Mouse (Mus musculus): ENCODE measurements around the gene Egfr. TPM values are rescaled to one million over a fixed set of nuclear protein-coding genes. Genes with fewer than 3 reads are reported as not detected.

Egfr gene
- total and polyA plus RNA-seq, 2 experiments from 2014 or later, result 12.4 to 29.3 TPM

DNA sequence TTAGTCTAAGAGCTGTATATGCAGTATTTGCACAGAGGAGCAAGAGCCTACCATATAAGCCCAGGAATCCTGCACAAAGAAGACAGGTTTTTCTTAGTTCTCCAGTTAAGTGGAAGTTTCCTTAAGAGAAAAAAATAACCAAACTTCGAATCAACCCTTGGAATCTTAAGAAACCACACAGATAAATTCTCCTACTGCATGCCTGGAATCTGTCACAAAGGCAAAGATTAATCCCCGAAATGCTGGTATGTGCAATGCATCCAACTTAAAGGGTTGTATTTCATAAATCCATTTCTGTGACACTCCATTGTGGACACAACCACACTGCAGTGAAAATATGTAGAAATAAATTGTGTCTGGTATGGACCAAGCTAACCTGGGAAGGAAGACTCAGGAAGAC is 102.1 kb downstream of the Egfr start:
- no peak for TF ChIP-seq CTCF (IDR thresholded peaks at IDR 0.05; ENCODE audit: low read depth)
- 78% methylated on average over 2 of the region's 2 CpGs for WGBS
- ATAC-seq, result no peak
- H3K27me3 ChIP-seq (ENCODE audit: insufficient read depth, low read length), result no peaks in the 10 kb centered on the region
- DNase-seq (ENCODE audit: low spot score), result no peak
- H3K27ac ChIP-seq, result no peak overlapping the region
- H3K9me3 ChIP-seq (ENCODE audit: low read length), result no peaks in the 10 kb centered on the region
- no peaks in the 10 kb centered on the region for H3K36me3 ChIP-seq (ENCODE audit: insufficient read depth, low read length)
- H3K9ac ChIP-seq (replicated peaks; ENCODE audit: low read length), result no peak overlapping the region
- H3K4me1 ChIP-seq (ENCODE audit: insufficient read depth, low read length), result no peaks in the 10 kb centered on the region
- no peak overlapping the region for H3K4me2 ChIP-seq (ENCODE audit: low read depth, low read length)
- no peak overlapping the region for H3K4me3 ChIP-seq (ENCODE audit: low read length)

DNA sequence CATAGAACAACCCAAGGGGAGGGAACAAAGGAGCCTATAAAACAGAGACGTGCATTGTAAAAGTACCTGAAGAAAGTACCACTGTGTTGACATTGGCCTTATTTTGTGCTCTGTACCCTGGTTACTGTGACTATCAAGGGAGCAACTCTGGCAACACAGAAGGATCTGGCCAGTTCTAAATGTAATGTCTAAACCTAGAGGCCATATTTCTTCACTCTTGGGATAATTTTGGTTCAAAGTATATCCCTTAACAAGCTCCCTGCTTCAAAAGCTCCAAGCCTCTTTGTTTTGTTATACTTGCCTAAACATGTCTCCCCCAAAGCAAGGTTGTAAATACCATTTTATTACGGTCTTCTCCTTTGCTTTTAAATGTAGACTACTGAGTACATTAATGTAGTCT is 105.3 kb downstream of the Egfr start:
- TF ChIP-seq CTCF (IDR thresholded peaks at IDR 0.05; ENCODE audit: low read depth), result no peak
- 85% methylated on average over 2 of the region's 2 CpGs for WGBS
- no peak for ATAC-seq

DNA sequence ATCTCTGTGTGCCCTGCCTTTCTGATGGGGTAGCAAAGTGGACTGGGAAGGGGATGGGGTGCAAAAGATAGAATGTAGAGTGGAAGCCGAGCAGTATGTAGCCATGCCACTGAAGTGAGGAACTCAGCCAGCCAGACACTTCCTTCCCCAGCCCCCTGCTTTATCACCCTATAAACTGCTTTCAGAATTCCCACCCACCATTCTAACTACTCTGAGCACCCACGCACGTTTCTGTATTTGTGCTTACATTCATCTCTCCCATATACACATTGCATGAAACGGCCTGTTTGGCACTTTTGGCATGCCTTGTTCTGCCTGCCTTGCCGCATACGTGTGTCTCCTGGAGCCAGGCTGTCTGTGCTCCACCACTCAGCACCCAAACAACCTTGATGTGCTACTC is 109.0 kb downstream of the Egfr start:
- H3K36me3 ChIP-seq (ENCODE audit: insufficient read depth, low read length), result no peaks in the 10 kb centered on the region
- no peak overlapping the region for H3K27ac ChIP-seq
- ATAC-seq (no peak), DNase-seq (ENCODE audit: low spot score) (no peak)
- no peak overlapping the region for H3K4me2 ChIP-seq (ENCODE audit: low read depth, low read length)
- no peaks in the 10 kb centered on the region for H3K4me1 ChIP-seq (ENCODE audit: insufficient read depth, low read length)
- H3K9ac ChIP-seq (replicated peaks; ENCODE audit: low read length), result no peak overlapping the region
- H3K4me3 ChIP-seq (ENCODE audit: low read length), result no peak overlapping the region
- no peak for TF ChIP-seq CTCF (IDR thresholded peaks at IDR 0.05; ENCODE audit: low read depth)
- 86% methylated on average over 6 of the region's 6 CpGs for WGBS
- no peaks in the 10 kb centered on the region for H3K9me3 ChIP-seq (ENCODE audit: low read length)
- H3K27me3 ChIP-seq (ENCODE audit: insufficient read depth, low read length), result no peaks in the 10 kb centered on the region

More for the DNA sequence above, 105.3 kb downstream of the Egfr start:
- H3K9me3 ChIP-seq (ENCODE audit: low read length), result no peaks in the 10 kb centered on the region
- no peak overlapping the region for H3K9ac ChIP-seq (replicated peaks; ENCODE audit: low read length)
- no peaks in the 10 kb centered on the region for H3K4me1 ChIP-seq (ENCODE audit: insufficient read depth, low read length)
- no peak overlapping the region for H3K4me3 ChIP-seq (ENCODE audit: low read length)
- H3K36me3 ChIP-seq (ENCODE audit: insufficient read depth, low read length), result no peaks in the 10 kb centered on the region
- H3K27ac ChIP-seq, result no peak overlapping the region
- DNase-seq (ENCODE audit: low spot score), result no peak
- no peaks in the 10 kb centered on the region for H3K27me3 ChIP-seq (ENCODE audit: insufficient read depth, low read length)
- no peak overlapping the region for H3K4me2 ChIP-seq (ENCODE audit: low read depth, low read length)

DNA sequence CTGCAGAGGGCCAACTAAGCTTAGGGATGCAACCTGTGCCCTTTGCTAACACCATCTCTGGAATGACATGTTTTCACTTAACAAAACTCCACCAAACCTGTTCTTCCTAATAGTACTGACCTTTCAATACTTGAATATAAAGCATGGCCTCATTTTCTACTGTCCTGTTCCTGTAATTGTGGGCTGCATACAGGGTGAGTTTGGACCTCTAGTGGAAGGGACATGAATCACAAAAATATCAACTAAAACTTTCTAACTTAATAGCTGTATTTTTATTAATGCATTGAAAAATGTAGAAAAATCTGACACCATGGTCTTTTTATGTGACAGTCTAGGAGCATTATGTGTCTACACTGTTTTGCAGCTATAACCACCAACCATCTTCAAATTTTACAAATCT is 111.5 kb downstream of the Egfr start:
- Histone ChIP-seq H3K36me3 (ENCODE audit: insufficient read depth, low read length) (no peaks in the 10 kb centered on the region), H3K4me3 (ENCODE audit: low read length) (no peak overlapping the region), H3K27ac (no peak overlapping the region), H3K4me1 (ENCODE audit: insufficient read depth, low read length) (no peaks in the 10 kb centered on the region), H3K27me3 (ENCODE audit: insufficient read depth, low read length) (no peaks in the 10 kb centered on the region), H3K4me2 (ENCODE audit: low read depth, low read length) (no peak overlapping the region), H3K9me3 (ENCODE audit: low read length) (no peaks in the 10 kb centered on the region), H3K9ac (replicated peaks; ENCODE audit: low read length) (no peak overlapping the region)
- no peak for DNase-seq (ENCODE audit: low spot score)
- peak; percentile 44 for TF ChIP-seq CTCF (IDR thresholded peaks at IDR 0.05; ENCODE audit: low read depth)
- ATAC-seq, result no peak

DNA sequence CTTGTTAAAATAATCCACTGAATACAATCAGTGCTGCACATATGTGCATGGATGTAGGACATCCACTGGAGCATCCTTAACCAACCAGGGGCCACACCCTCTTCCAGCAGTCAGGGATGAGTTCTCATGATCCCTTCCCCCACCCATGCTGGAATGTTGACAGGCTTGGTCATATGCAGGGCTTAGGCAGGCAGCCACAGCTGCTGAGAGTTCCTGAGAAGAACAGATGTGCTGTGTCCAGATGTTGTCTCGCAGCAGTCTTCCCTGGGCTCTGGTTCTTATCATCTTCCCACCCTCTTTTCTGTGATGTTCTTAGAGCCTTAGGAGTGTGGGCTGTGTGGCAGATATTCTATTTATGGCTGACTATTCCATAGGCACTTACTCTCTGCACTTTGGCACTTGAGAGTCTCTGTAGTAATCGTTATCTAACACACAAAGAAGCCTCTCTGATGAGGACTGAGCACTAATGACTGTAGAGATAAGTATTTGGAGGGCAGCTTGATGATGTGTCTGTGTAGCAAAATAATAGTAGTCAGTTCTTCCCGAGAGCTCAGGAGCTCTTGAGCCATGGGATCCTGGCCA is 113.1 kb downstream of the Egfr start:
- Histone ChIP-seq H3K4me3 (ENCODE audit: low read length) (no peak overlapping the region), H3K9ac (replicated peaks; ENCODE audit: low read length) (no peak overlapping the region), H3K27ac (no peak overlapping the region), H3K9me3 (ENCODE audit: low read length) (no peaks in the 10 kb centered on the region), H3K27me3 (ENCODE audit: insufficient read depth, low read length) (no peaks in the 10 kb centered on the region), H3K36me3 (ENCODE audit: insufficient read depth, low read length) (no peaks in the 10 kb centered on the region), H3K4me1 (ENCODE audit: insufficient read depth, low read length) (no peaks in the 10 kb centered on the region), H3K4me2 (ENCODE audit: low read depth, low read length) (no peak overlapping the region)
- ATAC-seq (no peak), DNase-seq (ENCODE audit: low spot score) (no peak)
- TF ChIP-seq CTCF (IDR thresholded peaks at IDR 0.05; ENCODE audit: low read depth), result no peak
- 67% methylated on average over 3 of the region's 3 CpGs for WGBS

DNA sequence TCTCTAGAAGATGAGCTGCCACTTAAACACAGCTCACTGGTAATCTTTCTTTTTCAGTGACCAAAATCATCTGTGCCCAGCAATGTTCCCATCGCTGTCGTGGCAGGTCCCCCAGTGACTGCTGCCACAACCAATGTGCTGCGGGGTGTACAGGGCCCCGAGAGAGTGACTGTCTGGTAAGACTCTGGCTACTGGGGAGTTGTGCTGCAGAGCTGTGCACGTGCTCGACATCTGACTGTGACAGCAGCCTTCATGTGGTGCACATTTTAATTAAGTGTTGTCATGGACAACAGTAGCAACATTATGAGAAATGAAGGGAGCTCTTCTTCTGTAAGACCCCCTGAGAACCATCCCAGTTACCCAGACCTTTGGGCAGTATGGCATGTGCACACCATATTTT is 116.0 kb downstream of the Egfr start:
- DNase-seq (ENCODE audit: low spot score) (peak; percentile 10), ATAC-seq (peak; percentile 72)
- no peaks in the 10 kb centered on the region for H3K27me3 ChIP-seq (ENCODE audit: insufficient read depth, low read length)

DNA sequence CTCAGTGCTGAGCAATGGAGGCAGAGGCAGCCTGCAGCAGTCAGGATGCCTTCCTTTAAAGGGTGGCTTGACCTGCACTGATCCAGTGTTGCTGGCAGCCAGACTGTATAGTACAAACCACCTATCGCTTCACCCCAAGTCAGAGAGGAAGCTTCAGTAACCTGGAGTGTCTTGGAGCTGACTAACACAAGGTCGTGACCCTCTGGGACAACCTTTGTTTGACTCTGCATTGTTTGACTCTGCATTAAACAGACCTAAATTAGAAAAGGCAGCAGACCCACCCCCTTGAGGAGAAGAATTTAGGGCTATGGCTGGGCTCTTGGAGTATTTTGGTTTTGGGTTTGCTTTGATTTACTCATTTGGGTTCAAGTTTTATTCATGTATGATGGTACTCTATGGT is 117.5 kb downstream of the Egfr start:
- ATAC-seq (no peak), DNase-seq (ENCODE audit: low spot score) (no peak)
- H3K9me3 ChIP-seq (ENCODE audit: low read length), result no peaks in the 10 kb centered on the region
- no peak overlapping the region for H3K4me3 ChIP-seq (ENCODE audit: low read length)
- no peaks in the 10 kb centered on the region for H3K4me1 ChIP-seq (ENCODE audit: insufficient read depth, low read length)
- no peak overlapping the region for H3K27ac ChIP-seq
- H3K36me3 ChIP-seq (ENCODE audit: insufficient read depth, low read length), result no peaks in the 10 kb centered on the region; the same call in 1 of the 2 replicates
- WGBS, result 52% methylated on average over 2 of the region's 2 CpGs
- no peaks in the 10 kb centered on the region for H3K27me3 ChIP-seq (ENCODE audit: insufficient read depth, low read length)
- H3K9ac ChIP-seq (replicated peaks; ENCODE audit: low read length), result no peak overlapping the region
- no peak for TF ChIP-seq CTCF (IDR thresholded peaks at IDR 0.05; ENCODE audit: low read depth)
- no peak overlapping the region for H3K4me2 ChIP-seq (ENCODE audit: low read depth, low read length)

More for the DNA sequence above, 116.0 kb downstream of the Egfr start:
- no peak overlapping the region for H3K4me3 ChIP-seq (ENCODE audit: low read length)
- 32% methylated on average over 6 of the region's 6 CpGs for WGBS
- no peak overlapping the region for H3K9ac ChIP-seq (replicated peaks; ENCODE audit: low read length)
- no peak for TF ChIP-seq CTCF (IDR thresholded peaks at IDR 0.05; ENCODE audit: low read depth)
- H3K36me3 ChIP-seq (ENCODE audit: insufficient read depth, low read length), result no peaks in the 10 kb centered on the region
- H3K4me1 ChIP-seq (ENCODE audit: insufficient read depth, low read length), result no peaks in the 10 kb centered on the region
- no peak overlapping the region for H3K27ac ChIP-seq
- H3K4me2 ChIP-seq (ENCODE audit: low read depth, low read length), result no peak overlapping the region
- no peaks in the 10 kb centered on the region for H3K9me3 ChIP-seq (ENCODE audit: low read length)

Data from hindbrain, postnatal 0 days (tissue).